Mouse (Mus musculus) CD8-positive naive resting alpha-beta T cell, adult 57 days (primary cell): Measurements from ENCODE around the gene Ahcyl2. TPM values are rescaled to one million over a fixed set of nuclear protein-coding genes. Genes with fewer than 3 reads are reported as not detected.

Source experiments
- total RNA-seq: library from RNA; stranded (reverse); gene quantifications from one replicate; pipeline ENCODE4 v1.2.4, GENCODE M21; 2023

The Ahcyl2 gene
- total RNA-seq: 54.6 TPM

DNA sequence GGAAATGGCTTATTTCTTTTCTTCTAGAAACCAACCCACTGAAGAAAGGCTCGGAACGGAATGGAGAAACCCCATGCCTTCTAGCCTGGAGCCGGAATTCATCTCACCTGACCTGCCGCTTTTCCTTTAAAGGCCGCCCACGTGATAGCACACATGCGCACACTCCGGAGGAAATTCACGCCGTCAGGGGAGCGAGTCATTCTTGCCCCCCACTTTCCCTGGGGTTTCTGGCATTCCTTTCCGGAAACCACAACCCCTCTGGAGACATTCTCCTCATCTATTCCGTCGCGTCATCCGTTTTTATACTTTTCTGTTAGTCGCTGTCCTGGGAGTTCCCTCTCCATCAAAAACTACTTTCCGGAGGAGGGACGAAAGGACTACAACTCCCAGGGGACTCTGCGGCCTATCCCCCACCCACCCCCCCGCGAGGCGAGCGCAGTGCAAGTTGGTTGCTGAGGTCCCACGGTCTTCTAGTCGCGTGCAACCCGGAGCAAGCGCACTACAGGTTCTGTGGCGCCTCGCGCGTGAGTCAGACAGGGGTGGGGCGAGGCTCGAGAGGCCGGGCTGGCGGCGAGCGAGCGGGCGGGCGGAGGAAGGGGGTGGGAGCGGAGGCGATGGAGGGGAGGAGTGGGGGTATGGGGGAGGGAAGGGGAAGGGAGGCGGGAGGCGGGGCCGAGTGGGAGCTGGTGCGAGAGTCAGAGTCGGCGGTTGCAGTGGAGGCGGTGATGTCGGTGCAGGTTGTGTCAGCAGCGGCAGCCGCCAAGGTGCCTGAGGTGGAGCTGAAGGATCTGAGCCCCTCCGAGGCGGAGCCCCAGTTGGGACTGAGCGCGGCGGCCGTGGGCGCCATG lies at the start of gene Ahcyl2:
Ahcyl2 (plus strand) TSS at position 199 of the 848 bp plus-strand sequence.

DNA sequence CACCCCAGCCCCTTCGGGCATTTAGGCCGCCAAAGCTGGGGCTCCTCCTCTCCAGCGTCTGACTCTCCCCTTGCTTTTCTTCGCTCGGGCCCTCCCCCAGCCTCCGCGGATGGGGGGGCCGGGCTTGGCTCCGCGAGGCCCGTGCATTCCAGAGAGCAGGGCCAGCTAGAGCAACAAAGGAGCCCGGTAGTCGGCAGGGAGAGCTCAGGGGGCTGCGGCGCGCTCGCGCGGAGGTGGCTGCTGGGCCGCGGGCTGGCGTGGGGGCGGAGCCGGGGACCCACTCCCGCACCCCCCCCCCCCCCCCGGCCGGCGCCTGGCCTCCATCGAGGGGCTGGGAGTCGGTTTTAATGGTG lies 32.5 kb upstream of the Ahcyl2 start, which contains the start of gene Smo:
Smo (plus strand) TSS at position 168 of the 353 bp plus-strand sequence.

GRCm38 (mm10) chr6:29916530-29917382 lies 148.9 kb downstream of the Ahcyl2 start, which contains the start of gene Strip2:
Gene Strip2, plus strand, starts transcription at chr6:29917012.

Other genes starting within 250 kb of the Ahcyl2 start
- 16.3 TPM for gene Irf5, start 241.4 kb upstream of the Ahcyl2 start, total RNA-seq
- gene Tnpo3, start 158.1 kb upstream of the Ahcyl2 start, total RNA-seq: 97.9 TPM
- 0.77 TPM for gene Tspan33, start 73.8 kb upstream of the Ahcyl2 start, total RNA-seq
- 0.55 TPM for gene Smo, start 32.5 kb upstream of the Ahcyl2 start, total RNA-seq
- 0.40 TPM for gene Strip2, start 149.0 kb downstream of the Ahcyl2 start, total RNA-seq